Mouse (Mus musculus) ZHBTc4 (cell line): Measurements from ENCODE around the gene Sema3b.
A peak's percentile ranks its signal among the peaks of the same experiment; 100 is the strongest.

Experiments used
- DNase-seq: peaks from one replicate; pipeline ENCODE4 v3.0.0-alpha.2; 2011; ENCODE audit warnings: low read depth, low spot score

The Sema3b gene

GRCm38 (mm10) chr9:107608741-107609432 lies at the start of gene Sema3b:
Sema3b (minus strand) TSS chr9:107609229.
- no peak for DNase-seq

DNA sequence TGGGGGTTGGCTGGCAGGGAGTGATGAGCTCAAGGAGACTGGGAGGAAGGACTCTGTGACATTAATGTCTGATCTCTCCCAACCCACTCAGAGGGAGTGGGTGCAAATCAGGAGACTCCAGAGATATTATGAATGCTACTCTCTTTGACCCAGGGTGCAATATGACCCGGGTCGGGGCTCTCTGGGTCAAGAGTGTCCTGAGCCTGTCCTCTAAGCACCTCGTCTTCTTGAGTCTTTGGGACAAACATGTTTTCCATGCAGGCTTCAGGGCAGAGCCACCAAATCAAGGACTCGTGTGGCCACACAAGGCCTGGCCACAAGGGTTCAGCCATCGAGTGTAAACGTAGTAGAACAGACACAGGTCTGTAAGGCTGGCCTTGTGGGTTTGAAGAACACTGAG lies 49.1 kb upstream of the Sema3b start:
- DNase-seq: no peak

GRCm38 (mm10) chr9:107657144-107657543 lies 48.1 kb upstream of the Sema3b start:
- no peak for DNase-seq

DNA sequence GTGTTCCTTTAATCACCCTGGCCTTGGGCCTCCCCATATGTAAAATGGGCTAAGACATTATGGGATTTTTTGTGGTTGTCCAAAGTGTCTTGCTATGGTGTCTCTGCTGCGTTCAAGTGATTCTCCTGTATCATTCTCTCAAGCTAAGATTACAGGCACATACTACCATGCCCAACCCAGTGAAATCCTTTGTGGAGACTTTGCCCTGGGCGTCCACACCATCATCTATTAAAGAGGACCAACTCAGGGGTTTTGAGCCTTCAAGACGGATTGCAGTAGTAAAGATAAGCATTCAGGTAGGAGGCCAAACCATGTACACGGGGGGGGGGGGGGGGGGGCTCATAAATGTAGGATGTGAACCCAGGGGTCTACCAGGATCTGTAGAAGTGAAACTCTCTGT lies 45.6 kb upstream of the Sema3b start:
- DNase-seq: no peak

- DNase-seq: no peak
These were observed 44.4 kb upstream of the Sema3b start for GRCm38 (mm10) chr9:107653474-107653873.

GRCm38 (mm10) chr9:107650708-107651481 lies 41.9 kb upstream of the Sema3b start:
- DNase-seq: no peak

- DNase-seq: no peak
These were observed 41.2 kb upstream of the Sema3b start for GRCm38 (mm10) chr9:107650225-107650624.

- no peak for DNase-seq
These were observed 39.7 kb upstream of the Sema3b start for GRCm38 (mm10) chr9:107648767-107649166.

DNA sequence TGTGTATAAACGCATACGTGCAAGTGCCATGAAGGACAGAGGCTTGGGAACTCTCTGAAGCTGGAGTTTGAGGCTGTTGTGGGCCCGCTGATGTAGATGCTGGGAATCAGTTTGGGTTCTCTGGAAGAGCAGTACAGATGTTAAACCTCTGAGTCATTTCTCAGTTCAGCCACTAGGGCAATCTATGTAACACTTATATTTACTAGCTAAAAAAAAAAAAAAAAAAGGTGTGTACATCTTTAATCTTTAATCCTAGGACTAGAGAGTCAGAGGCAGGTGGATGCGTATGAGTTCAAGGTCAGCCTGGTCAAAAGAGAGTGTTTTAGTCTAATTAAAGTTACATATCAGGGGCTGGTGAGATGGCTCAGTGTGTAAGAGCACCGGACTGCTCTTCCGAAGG lies 37.9 kb upstream of the Sema3b start:
- peak; percentile 52 for DNase-seq

DNA sequence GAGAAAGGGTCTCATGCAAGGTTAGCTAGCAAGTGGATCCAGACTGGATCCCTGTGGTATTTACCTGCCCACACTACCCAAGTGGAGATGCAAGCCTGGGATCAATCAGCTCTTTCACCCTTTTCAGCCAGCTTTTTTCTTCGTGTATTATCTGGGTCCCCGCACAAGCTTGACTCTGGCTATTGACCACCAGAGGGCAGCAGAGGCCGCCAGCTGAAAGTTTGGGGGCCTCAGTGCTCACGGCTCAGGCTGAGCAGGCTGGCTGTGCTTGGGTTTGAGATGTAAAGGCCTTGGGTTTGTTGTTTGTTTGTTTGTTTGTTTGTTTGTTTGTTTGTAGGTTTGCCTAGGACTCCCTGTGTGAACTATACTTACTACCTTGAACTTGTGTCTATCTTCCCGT lies 36.5 kb upstream of the Sema3b start:
- peak; percentile 89 for DNase-seq

- no peak for DNase-seq
These were observed 36.1 kb upstream of the Sema3b start for GRCm38 (mm10) chr9:107645153-107645510.

DNA sequence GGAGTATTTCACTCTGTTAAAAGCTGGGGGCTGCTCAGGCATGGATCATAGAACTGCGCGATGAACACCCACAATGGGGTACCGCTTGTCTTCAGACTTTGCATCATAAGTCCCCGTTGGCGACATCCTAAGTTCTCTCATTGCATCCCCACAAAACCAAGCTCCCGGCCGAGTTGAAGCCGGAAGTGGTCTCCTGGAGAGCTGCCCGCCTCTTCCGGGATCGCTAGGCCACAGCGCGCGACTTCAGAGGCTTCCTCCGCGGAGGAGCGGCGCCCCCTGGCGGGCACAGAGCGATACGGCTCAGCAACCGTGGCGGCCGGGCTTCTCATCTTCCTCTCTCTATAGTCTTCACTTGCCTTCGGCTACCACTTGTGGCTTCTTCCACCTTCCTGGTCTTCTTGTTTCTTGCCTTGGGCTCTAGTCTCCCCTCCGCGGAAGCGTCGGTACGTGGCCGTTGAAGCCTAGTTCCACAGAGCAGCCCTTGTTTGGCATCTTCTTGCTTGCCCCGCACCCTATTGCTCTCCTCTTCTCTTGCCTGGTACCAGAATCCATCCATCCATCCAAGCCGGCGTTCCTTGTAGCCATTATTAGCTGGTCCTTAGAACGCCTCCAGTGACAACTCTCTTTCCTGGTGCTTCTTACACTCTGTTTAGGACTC lies 35.6 kb upstream of the Sema3b start:
- DNase-seq: peak; percentile 96

- peak; percentile 47 for DNase-seq
These were observed 34.6 kb upstream of the Sema3b start for GRCm38 (mm10) chr9:107643544-107644214.

GRCm38 (mm10) chr9:107641666-107642065 lies 32.6 kb upstream of the Sema3b start:
- DNase-seq: no peak

DNA sequence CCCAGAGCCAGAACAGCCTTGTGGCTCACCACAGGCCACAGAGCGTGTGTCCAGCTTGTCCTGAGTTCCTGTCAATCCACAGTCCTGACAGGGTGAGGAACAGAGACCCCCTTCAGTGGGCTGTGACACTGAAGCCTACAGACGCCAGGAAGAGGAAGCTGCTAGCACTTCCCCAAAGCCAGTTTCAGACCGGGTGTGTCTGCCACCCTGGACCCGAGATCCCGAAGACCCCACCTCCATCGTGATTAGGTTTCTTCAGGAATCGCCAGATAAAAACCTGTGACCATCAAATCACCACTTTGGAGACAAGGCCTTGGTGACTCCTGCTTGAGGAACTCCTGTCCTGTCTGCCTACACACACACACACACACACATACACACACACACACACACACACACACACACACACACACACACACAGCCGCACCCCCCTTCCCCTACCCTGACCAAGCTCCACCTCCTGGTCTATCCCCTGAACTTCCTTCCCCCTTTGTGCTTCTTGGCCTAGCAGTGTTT lies 31.3 kb upstream of the Sema3b start:
- peak; percentile 37 for DNase-seq

- peak; percentile 48 for DNase-seq
These were observed 28.0 kb upstream of the Sema3b start for GRCm38 (mm10) chr9:107637070-107637469.

DNA sequence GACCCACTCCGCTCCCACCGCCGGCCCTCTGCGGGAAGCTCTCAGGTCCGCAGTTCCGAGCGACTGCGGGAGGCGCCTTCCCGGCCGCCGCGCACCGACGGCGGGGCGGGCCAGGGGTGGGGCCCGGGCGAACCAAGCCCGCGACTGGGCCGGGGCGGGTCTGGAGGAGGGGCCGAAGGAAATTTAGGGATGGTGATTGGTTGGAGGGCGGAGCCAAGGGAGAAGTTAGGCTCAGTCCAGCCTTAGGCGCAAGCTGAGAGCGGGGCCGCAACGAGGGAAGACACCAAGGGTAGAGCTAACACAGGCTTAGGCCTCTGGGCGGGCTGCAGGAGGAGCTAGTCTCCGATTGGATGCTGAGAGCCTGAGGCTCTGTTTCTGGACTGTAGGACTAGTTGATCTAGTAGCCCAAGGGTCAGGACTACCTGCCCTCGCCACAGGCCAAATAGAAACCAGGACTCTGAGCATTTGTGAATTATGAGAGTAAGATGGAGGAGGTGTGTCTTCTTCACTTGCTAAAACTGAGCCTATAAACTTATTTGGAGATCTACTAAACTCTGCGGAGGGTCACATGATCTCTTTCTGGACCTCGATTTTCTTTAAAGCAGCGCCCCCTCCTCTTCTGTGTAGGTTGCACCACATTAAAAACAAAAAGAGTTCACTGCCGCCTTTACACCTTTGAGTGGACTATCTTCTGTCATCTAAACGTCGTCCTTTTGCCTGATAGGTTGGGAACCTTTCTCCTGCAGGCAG lies 26.4 kb upstream of the Sema3b start, which contains the start of gene Gnai2:
Gene Gnai2 (minus strand): TSS at position 89 of the 750 bp plus-strand sequence.
- DNase-seq: peak; percentile 99

- DNase-seq: no peak
These were observed 25.6 kb upstream of the Sema3b start for GRCm38 (mm10) chr9:107634406-107635278.

DNA sequence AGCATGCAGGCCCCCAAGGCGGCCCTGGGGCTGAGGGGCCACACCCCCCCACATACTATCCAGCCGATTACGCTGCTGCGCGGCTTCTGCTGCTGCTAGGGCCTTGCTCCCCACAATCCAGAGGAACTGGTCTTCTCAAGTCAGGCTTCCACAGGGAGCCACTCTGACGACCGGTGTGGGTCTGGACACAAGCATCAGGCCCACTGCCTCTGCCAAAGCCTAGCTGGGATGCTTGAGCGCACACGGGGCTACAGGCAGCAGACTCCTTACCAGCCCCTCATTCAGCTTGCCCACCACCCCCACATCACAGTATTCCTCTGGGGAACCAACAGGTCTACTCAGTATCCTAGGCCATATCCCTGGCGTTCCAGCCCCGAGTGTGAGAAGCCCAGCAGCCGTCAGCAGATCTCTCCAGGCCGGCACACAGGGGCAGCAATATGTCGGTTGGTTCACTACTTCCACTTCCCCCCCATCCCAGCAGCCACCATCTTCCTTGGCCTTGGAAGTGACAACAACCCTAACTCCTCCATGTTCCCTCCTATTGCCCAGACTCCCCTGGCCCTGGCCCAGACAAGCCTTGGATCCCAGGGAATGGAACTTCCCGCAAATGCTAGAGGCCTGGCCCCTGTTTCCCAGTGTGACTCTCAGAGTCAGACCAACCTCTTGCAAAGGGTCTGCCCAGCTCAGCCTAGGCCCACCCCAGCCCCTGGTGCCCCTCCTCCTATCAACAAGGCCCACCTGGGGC lies 24.8 kb upstream of the Sema3b start:
- DNase-seq: no peak
